Mouse (Mus musculus) cerebellum, postnatal 10 days (tissue): ENCODE data around the gene Exoc3l2.

ENCODE experiments used
- DNase-seq, 2 experiments: peaks; one replicate each; pipeline ENCODE4 v3.0.0; 2021; ENCODE audit warnings: mixed read lengths in 2 of 2

Exoc3l2 gene

GRCm38 (mm10) chr7:19457414-19458071, 5.6 kb upstream of the Exoc3l2 start:
- DNase-seq = no peak

- peak; percentile 88 to 89 for DNase-seq
These were observed 5.1 kb upstream of the Exoc3l2 start for GRCm38 (mm10) chr7:19458072-19458486.

GRCm38 (mm10) chr7:19458591-19459111, 4.5 kb upstream of the Exoc3l2 start, which contains the start of gene Mark4:
TSS of gene Mark4 (minus strand) at chr7:19458821.
- peak; percentile 90 to 92 for DNase-seq

DNA sequence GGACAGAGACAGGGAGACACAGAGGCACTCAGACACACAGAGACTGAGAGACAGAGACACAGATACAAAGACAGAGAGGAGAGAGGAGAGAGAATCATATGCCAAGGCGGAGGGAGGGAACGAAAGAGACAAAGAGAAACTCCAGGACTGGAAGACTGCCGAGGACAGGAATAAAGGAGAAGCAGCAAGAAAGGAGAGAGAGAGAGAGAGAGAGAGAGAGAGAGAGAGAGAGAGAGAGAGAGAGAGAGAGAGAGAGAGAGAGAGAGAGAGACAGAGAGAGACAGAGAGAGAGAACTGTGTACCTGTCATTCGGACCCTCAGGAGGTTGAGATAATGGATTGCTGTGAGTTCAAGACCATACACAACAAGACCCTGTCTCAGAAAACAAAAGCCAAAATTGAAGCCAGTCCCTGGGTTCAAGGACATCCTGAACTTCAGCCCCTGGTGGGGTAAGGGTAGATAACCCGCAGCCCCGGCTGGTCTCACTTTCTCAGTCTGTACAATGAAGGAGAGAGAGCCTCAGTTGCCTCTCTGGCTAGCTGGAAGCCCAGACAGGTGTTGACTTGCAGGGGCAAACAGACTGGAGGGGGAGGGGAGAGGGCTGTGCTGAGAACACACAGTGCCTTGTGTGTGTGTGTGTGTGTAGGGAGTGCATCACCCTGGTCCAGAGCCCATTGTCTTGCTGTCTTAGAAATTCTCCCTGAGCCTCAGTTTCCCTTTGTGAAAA, 3.8 kb upstream of the Exoc3l2 start:
- no peak for DNase-seq

DNA sequence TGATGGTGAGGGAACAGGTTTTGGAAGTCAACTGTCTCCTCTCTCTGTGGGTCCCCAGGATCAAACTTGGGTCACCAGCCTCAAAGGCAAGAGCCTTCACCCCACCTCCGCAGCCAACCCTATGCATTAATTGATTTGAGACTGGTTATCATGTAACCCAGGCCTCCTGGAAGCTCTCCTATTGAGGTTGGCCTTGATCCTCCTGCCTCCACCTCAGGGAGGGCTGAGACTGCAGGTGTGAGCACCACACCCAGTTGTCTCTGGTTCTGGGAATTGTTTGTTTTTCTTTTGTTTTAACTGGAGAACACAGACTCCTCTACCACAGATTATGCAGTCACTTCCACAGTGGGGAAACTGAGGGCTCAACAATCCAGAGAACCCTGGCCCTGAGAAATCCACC, 2.6 kb upstream of the Exoc3l2 start:
- DNase-seq = no peak

DNA sequence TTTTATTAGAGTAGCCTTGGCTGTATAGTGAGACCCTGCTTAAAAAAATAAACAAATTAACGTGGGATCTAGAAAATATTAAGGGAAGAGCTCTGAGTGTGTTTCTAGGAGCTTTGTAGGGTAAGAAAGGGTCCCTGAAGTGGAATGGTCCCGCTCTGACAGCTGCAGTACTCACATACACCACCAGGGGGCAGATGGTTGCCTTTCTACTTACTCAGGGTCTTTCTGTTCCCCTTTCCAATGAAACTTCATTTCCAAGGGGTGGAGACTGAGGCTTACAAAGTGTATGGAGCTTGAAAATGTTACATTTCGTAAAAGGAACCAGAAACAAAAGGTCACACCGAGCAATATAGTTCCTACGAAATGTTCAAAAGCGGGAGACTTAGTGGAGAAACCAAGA, 1.6 kb upstream of the Exoc3l2 start:
- DNase-seq = peak; percentile 88 to 93

- no peak for DNase-seq
These were observed 688 bp upstream of the Exoc3l2 start for GRCm38 (mm10) chr7:19462443-19462842.

DNA sequence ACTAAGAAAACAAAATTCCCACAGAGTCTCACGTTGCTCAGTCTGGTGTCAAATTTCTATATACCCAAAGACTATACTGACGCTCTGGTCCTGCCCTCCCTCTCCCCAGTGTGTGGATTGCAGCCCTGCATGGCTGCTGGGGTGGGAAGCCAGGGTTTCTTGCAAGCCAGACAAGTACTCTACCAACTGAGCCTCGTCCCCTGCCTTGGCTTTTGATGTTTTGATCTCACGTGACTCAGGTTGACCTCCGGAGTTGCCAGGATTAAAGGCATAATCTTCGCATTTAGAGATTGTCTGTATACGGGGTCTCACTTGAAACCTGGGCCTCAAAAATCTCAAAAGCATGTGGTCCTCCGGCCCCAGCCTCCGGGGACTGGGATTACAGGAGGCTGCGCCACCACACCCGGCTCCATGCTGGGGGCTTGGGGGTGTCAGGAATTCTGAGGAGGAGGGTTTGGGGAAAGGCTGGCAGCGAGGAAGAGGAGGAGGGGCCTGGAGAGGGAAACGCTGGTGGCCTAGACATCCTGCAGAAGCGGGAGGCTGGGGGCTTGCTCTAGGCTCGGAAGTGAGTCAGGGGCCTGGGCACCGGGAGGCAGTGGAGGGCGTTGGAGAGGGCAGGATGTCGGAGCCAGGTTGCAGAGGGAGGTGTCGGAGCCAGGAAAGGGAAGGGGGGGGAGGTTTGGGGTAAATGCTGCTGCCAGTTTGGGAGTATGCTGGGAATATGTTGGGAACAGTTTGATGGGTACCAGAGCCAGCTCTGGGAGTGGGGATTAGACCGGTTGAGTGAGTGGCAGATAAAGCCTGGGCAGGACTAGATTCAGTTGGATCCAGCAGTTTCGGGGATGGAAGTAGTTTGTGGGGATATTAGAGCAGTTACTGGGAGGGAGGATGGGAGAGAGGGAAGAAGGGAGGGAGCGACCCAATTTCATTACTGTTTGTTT, 1.5 kb downstream of the Exoc3l2 start:
- peak; percentile 48 to 55 for DNase-seq

GRCm38 (mm10) chr7:19466602-19467145, 3.5 kb downstream of the Exoc3l2 start:
- no peak for DNase-seq

- DNase-seq = no peak
These were observed 4.5 kb downstream of the Exoc3l2 start for GRCm38 (mm10) chr7:19467638-19468037.

DNA sequence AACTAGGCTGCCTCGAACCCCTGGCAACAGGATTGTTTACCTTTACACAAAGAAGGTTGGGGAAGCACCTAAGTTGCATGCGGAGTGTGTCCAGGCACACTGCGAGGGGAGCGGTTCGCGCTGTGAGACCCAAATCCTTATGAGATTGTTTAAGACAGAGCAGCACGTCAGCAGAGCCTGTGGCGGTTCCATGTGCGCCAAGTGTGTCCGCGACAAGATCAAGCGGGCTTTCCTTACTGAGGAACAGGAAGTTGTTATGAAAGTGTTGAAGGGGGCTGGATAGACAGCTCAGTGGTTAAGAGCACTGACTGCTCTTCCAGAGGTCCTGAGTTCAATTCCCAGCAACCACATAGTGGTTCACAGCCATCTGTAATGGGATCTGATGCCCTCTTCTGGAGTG, 5.1 kb downstream of the Exoc3l2 start:
- DNase-seq = no peak

DNA sequence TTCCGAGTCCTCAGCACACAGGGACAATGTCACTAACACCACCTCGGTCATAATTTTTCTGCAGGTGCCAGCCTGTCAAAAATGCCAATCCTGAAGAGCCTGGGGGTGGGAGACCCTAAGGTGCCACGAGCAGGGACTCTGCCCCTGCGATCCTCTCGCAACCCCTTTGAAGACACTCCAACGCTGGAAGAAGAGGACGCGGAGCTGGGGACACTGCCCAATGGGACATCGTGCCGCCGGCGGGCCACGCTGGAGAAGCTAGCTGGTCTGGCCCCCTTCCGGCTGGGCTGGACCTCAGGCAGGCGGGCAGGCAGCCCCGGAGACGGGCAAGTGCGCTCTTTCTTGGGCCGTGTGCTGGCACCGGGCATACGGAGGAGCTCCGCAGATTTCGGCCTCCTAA, 6.3 kb downstream of the Exoc3l2 start:
- DNase-seq = no peak

DNA sequence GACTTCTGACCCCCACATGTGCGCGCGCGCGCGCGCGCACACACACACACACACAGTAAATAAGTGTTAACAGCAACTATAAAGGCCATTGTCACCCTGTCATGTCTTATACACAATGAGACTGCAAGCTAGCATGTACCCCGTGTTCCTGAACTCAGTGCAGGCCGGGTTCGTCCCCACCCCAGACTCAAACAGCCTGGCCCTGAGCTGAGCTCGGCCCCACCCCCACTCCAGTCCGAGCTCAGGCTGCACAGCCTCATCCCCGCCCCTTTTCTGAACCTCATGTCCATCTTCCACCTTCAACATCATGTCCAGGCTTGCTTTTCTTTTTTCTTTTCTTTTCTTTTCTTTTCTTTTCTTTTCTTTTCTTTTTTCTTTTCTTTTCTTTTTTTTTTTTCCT, 7.2 kb downstream of the Exoc3l2 start:
- no peak for DNase-seq

DNA sequence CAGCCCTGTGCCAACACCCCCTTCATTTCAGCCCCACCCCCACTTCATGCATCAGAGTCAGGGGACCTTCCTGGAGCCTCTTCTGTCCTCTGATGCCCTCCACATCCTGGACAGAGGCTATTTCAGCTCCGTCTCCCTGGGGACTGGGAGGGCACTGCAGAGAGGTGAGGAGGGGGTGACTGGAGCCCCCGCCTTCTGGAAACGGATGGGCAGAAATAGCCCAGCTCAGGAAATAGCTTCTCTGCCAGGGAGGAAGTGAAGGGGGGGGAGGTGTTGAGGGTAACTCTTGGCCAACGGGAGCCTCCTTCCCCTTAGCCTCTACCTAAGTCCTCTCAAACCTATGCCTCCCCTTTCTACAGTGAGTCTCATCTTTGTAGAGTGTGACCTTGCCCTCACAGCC, 9.3 kb downstream of the Exoc3l2 start:
- DNase-seq = no peak

GRCm38 (mm10) chr7:19473875-19474443, 10.8 kb downstream of the Exoc3l2 start:
- peak; percentile 88 to 91 for DNase-seq

GRCm38 (mm10) chr7:19477084-19477483, 14.0 kb downstream of the Exoc3l2 start:
- no peak for DNase-seq

DNA sequence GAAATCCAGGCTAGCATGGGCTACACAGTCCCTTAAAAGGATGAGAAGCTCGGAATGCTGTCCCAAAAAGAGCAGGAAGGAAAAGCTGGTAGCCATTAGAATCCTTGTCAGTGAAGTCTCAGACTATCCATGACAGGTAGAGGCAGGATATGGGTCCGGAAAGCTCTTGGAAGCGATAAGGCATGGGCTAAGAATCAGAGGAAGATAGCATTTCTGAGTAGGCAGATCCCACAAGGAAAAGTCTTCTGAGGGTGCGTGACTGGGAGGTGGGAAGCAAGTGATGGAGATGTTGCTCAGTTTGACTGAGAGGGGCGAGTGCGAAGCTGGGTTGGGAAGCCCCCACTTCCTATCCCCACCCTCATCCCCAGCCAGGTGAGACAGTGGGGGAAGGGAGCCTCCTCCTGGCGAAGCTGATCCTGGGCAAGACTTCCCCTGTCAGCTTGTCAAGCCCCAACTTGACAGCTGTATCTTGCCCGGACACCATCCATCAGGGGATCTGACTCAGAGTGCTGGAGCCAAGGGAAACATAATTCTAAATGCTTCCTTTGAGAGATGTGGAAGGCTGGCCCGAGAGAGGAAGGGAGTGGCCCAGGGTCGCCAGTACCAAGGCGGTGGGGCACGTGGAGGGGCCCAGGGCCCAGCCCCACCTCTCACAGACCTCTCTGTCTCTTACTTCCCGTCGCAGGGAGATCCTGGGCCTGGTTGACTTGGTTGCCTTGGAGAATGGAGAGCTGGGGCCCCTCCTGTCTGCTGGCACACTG, 14.7 kb downstream of the Exoc3l2 start:
- no peak for DNase-seq

DNA sequence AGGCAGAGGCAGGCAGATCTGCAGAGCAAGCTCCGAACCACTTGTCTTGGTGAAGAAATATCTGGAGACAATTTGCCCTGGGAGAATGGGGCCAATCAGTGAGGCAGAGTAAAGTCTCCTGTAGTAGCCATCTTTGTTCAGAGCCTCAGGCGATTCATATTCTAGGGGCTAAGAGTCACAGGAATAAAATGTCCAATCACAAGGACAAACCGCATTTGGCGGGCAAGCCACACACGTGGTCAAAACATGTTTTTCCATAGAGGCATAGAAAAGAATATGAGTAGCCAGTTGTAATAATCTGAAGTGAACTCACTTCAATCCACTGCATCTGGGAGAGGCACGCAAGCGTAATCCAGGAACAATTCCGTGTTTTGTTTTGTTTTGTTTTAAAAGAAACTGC, 20.1 kb downstream of the Exoc3l2 start:
- no peak for DNase-seq

- DNase-seq = no peak
These were observed 22.4 kb downstream of the Exoc3l2 start for GRCm38 (mm10) chr7:19485488-19485887.

GRCm38 (mm10) chr7:19486549-19486948, 23.4 kb downstream of the Exoc3l2 start:
- DNase-seq = no peak

GRCm38 (mm10) chr7:19489525-19489924, 26.4 kb downstream of the Exoc3l2 start:
- DNase-seq = no peak

GRCm38 (mm10) chr7:19491731-19492130, 28.6 kb downstream of the Exoc3l2 start:
- DNase-seq = peak; percentile 59 to 65
